Mouse (Mus musculus) erythroid progenitor cell, adult 5-6 weeks (primary cell): ENCODE data around the gene Zmat3. TPM values are rescaled to one million over a fixed set of nuclear protein-coding genes. Genes with fewer than 3 reads are reported as not detected.

Experiments used
- ATAC-seq: replicated peaks from 2 replicates; pipeline ENCODE4 v1.8.0; 2016; ENCODE audit warnings: moderate number of reproducible peaks, mild to moderate bottlenecking, moderate TSS enrichment, inconsistent platforms; ENCODE audit not compliant: poor library complexity, low FRiP score, severe bottlenecking
- total RNA-seq, 2 experiments: library from RNA; stranded (forward) in 1 of 2; stranded (reverse) in 1 of 2; fragments of 150-400 nt in 1 of 2; fragments of 186-747, 209-891 nt in 1 of 2; gene quantifications; 2 replicates each; pipeline versions ENCODE4 v1.2.3 to v1.2.4; 2015 to 2017; ENCODE audit warnings: low replicate concordance in 2 of 2

The Zmat3 gene
- 1.4 and 3.8 TPM in 2 replicates for total RNA-seq (2015; ENCODE audit: low replicate concordance)
- 0.26 and 0.38 TPM in 2 replicates for total RNA-seq (2017; ENCODE audit: low replicate concordance)

DNA sequence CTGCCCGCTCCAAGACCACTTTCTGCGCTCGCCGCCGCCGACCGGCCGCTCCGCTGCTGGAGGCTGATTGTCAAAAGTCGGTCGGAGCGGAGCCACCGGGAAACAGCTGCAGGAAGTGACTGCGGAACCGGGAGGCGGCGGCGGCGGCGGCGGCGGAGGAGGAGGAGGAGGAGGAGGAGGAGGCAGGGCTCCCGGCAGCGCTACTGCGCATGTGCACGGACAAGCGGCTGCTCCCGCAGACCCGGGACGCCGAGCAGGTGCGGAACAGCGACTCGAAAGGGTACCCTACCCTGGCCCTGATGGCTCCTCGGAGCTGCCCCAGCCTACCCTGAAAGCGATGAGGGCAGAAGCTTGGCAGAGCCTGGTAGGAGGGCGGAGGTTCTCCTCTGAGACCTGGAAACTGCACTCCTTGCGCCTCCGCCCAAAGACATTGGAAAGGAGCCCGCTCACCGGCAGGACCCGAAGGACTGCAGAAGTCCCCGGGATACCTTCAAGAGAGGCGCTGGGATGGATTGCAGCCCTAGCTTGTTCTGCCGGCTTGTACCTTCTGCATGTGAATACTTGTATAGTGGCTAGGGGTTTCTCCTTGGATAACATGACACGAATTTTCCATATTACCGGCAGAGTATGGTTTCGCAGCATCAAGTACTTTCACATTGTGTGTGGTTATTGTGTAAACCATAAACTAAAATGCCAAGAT is at the start of gene Zmat3:
Zmat3 (minus strand) TSS at position 469 of the 700 bp plus-strand sequence.
- ATAC-seq: peak; percentile 79

DNA sequence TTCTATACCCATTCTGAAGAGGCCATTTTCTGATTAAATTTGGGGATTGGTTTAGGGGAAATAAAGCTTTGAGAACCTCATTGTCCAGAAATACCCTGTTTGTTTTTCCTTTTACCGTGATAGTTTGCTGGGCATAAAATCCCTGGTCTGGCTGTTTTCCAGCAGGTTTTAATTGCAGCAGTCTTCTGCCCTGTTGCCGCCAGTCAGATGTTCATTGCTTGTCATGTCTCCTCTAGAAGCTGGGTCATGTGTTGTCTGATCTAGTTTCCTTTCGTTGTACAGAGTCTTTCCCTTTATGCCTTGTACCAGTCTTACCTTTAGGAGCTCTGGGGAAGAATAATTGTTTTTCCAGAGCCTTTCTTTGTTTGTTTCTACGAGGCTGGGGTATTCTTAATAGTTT is 48.6 kb upstream of the Zmat3 start:
- no peak for ATAC-seq

DNA sequence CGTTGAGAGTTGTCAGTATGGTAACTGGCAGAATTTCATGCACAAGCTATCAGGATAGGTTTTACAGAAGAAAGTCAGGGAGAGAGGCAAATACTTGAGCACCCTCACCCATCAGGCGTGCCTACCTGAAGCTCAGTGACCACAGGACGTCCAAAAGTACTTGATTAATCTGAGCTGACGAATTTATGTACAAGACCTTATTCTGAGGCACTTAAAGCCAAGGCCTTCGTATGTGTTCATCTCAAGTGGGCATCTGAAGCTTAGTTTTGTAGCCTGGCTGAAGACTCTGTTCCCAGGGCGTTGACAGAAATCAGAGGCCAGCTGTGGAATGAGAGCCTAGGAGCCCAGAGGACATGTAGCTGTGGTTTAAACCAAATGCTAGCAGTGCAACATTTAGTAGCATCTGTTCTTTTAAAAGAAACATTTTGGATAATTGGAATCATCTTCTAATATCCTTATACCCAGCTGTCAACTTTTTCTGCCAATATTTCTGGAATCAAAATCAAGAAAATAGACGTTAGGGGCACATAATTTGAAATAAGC is 46.8 kb upstream of the Zmat3 start:
- no peak for ATAC-seq

GRCm38 (mm10) chr3:32408811-32409273 is 43.0 kb upstream of the Zmat3 start:
- no peak for ATAC-seq

DNA sequence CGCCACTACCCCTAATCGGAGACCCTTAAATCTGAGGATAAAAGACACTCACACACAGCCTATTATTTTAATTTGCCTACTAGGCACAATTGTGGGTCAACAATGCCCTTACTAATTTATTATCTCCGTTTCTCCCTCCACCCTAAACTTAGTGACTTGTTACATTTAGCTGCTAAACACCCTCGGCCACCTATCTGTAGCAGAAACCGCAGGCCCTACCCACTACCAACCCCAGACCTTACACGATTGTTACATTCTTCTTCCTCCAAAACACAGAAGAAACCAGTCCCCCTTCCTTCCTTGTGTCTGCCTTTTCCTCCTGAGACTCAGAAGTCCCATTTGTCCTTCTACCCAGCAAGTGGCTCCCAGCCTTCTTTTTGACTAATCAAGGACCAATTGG is 41.0 kb upstream of the Zmat3 start:
- no peak for ATAC-seq

DNA sequence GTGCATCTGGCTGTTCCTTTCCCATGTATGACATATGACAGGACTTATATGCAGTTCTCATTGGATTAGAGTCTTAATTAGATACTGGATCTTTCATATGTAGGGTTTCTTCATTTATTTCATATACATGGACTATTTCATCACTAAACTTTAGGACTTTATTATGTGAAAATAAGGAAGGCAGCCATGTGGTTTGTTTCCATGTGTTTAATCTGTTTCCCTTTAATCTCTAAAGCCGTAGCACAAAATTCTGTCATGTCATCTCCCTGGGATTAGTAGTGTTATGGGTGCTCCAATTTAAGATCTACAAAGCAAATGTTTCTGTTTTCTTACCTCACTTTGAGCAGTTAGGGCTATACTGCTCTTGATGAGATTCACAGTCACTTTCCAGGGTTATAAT is 39.9 kb upstream of the Zmat3 start:
- ATAC-seq: no peak

GRCm38 (mm10) chr3:32402990-32403885 is 37.4 kb upstream of the Zmat3 start:
- ATAC-seq: no peak

DNA sequence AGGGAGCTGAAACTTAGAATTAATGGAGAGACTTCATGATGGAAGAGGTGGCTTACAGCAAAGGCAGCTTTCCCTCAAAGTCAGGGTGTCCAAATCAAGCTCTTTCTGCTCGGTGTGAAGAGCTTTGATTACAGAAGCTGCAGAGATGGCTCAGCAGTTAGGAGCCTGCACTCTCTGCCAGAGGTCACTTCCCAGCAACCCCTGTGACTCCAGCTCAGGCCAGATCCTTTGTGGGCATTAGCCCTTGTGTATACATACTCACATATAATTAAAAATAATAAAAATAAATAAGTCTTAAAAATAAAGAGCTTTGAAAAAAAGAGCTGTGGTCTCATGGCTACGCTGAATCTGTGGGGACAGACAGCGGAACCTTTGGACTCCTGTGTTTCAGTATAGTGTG is 35.8 kb upstream of the Zmat3 start:
- ATAC-seq: no peak

GRCm38 (mm10) chr3:32399931-32400330 is 34.1 kb upstream of the Zmat3 start:
- no peak for ATAC-seq

- no peak for ATAC-seq
Observed at GRCm38 (mm10) chr3:32399381-32399780, 33.6 kb upstream of the Zmat3 start.

DNA sequence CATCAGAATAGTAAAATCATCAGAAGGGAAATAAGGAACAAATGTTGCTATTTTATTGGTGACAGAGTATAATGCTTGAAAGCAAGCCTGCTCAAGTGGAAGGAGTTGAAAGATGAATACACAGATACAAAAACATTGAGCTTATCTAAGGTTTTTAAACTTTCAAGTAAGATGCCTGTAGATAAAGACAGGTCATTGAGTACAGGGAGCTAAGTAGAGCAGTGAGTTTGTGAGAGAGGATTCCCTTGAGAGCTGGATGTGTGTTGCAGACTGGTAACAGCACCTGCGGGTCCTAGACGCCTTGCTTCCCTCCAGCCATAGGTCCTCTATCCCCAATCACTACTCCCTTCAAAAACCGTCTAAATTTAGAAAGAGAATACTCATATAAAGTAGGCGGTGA is 32.8 kb upstream of the Zmat3 start:
- ATAC-seq: no peak

- no peak for ATAC-seq
Observed at GRCm38 (mm10) chr3:32398175-32398538, 32.3 kb upstream of the Zmat3 start.

GRCm38 (mm10) chr3:32397461-32398174 is 31.8 kb upstream of the Zmat3 start, which contains the start of gene Pik3ca:
Gene Pik3ca, plus strand, starts transcription at chr3:32397671.
- peak; percentile 43 for ATAC-seq

DNA sequence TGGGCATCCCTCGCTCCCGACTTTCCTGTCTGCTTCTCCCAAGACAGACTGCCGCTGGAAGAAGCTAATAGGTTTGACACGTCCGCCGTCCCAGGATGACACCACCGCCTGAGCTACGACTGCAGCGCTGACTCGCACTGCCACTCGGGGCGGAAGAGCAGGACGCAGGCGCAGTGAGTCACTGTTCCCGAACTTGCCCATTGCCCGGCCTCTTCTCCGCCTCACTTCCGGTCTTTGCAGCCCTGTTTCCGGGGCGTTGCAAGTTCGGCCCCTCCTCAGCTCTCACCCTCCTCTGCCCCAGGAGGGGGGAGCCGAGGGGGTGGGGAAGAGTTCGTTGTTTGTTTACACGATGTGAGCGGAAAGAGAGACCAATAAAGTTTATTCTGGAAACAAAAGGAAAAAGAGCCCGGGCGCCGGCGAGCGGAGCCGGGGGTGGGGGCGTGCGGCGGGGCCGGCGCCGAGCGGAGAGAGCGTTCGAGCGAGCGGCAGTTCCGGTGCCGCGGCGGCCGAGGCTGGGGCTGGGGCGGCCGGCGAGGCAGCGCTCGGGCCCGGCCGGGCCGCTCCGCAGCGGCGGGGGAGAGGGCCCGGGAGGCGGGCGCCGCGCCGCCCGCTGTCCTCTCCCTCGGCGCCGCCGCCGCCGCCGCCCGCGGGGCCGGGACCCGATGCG is 31.1 kb upstream of the Zmat3 start:
- ATAC-seq: peak; percentile 98

DNA sequence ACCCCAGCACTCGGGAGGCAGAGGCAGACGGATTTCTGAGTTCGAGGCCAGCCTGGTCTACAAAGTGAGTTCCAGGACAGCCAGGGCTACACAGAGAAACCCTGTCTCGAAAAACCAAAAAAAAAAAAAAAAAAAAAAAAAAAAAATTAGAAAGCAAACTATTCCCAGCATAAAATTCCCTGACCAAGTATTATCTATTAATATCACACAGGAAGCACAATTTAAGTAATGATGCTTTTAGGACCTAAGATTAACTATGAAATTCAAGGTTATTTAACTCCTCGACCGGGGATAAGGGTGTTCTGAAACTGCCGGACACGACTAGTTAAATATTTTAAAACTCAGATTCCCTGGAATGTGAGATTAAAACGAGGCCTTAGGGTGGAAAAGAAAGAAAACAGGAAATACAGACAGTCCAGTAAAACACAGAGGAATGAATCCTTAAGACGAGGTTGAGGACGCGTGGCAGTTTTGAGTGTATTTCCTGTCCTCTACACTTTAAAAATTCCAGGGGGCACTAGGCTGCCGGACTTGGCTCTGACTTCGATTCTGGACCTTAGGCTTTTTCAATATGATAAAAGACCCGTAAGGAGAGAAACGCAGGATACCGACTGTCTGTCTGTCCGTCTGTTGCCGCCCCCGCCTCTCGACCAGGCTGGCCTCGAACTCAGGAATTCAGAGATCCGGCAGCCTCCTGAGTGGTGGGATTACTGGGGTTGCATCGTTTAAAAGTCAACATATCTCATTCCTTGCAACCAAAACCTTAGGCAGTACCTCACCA is 30.1 kb upstream of the Zmat3 start:
- peak; percentile 8; the same call in 1 of the 2 replicates for ATAC-seq

GRCm38 (mm10) chr3:32393986-32394385 is 28.2 kb upstream of the Zmat3 start:
- no peak for ATAC-seq

- ATAC-seq: no peak
Observed at GRCm38 (mm10) chr3:32392841-32393240, 27.0 kb upstream of the Zmat3 start.

- no peak for ATAC-seq
Observed at GRCm38 (mm10) chr3:32381556-32381955, 15.7 kb upstream of the Zmat3 start.

GRCm38 (mm10) chr3:32379891-32380290 is 14.1 kb upstream of the Zmat3 start:
- ATAC-seq: peak; percentile 52; the same call in 1 of the 2 replicates
